In the genomic region with DNA sequence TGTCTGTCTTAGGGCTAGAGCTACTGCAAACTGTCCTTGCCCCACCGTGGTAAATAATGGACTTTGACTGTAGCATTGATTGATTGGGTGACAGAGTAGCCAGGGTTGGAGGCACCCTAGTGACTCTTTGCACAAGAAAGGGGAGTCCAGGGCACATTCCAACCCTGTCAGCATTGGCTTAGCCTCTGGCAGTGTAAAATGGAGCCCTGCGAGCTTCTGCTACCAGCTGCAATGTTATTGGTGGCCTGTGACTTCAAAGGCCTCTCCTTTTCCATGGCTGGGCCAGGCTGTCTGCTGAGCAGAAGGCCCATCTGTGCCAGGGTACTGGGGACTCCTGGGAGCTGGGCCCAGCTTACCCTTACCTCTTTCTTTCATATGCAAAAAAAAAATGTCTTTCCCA, we compare ENCODE assay signal across 14 mouse cellular contexts.
DNase-seq lines count a peak whose midpoint lies in the region; ATAC-seq and TF ChIP-seq lines count a peak whose summit lies in the region.
"Had no signal": no experiment of that assay in that cellular context is flagged by ENCODE, and none has a peak within 500 bp of the region (broad histone marks: within the 10 kb centered on the region; RNA-seq: fewer than 3 reads in every experiment).

No protein-coding gene starts in this region.

- no peak overlapping the region for H3K9ac ChIP-seq in hindbrain, embryonic 15.5 days
- H3K9ac ChIP-seq in hindbrain, embryonic 12.5 days, result no peak overlapping the region
- no peak overlapping the region for H3K9ac ChIP-seq in stomach, embryonic 14.5 days (replicated peaks; ENCODE audit: low read depth, low read length)
- no peak overlapping the region for H3K9ac ChIP-seq in stomach, postnatal 0 days (ENCODE audit: low read length)
- H3K9ac ChIP-seq in liver, embryonic 12.5 days, result no peak overlapping the region
- H3K9ac ChIP-seq in forebrain, embryonic 12.5 days, result no peak overlapping the region

- TF ChIP-seq EP300 in stomach, postnatal 0 days (optimal IDR thresholded peaks at IDR 0.05), result no peak

- peak; percentile 69; the same call in 1 of the 2 replicates for ATAC-seq in hindbrain, embryonic 15.5 days (ENCODE audit: low FRiP score, low read depth)
- ATAC-seq in hindbrain, embryonic 12.5 days (ENCODE audit: low FRiP score), result no peak
- 0 out of 2 replicates have a peak, but pooled peaks have one; percentile 19 for ATAC-seq in stomach, embryonic 14.5 days (ENCODE audit: insufficient number of reproducible peaks, insufficient read depth, low FRiP score, low read depth)
- ATAC-seq in stomach, postnatal 0 days (ENCODE audit: low FRiP score, low TSS enrichment), result no peak
- peak; percentile 84 for ATAC-seq in liver, embryonic 12.5 days
- no peak for ATAC-seq in forebrain, embryonic 12.5 days (ENCODE audit: low FRiP score)

- DNase-seq in stomach, postnatal 0 days (ENCODE audit: low spot score), result no peak
- no peak for DNase-seq in ovary, postnatal 14 days (ENCODE audit: low spot score)
- no peak for DNase-seq in lung, postnatal 25 days (ENCODE audit: low spot score)
- DNase-seq: cerebellum, adult 11-12 months; lung, adult 18-20 months; right cerebral cortex, adult 18-20 months; thymus, adult 2 months had no signal

- no peak for TF ChIP-seq CTCF in stomach, postnatal 0 days (IDR thresholded peaks at IDR 0.05; ENCODE audit: low read depth)

- no peaks in the 10 kb centered on the region for H3K27me3 ChIP-seq in hindbrain, embryonic 15.5 days
- H3K27me3 ChIP-seq in hindbrain, embryonic 12.5 days, result 0 out of 2 replicates have a peak, but pooled peaks cover 5% of the 10 kb centered on the region
- no peaks in the 10 kb centered on the region for H3K27me3 ChIP-seq in stomach, embryonic 14.5 days (ENCODE audit: control insufficient read depth, insufficient read depth, low read length)
- no peaks in the 10 kb centered on the region for H3K27me3 ChIP-seq in stomach, postnatal 0 days (ENCODE audit: control insufficient read depth, insufficient read depth, low read length)
- peaks cover under 1% of the 10 kb centered on the region; the same call in 1 of the 2 replicates for H3K27me3 ChIP-seq in liver, embryonic 12.5 days (replicated peaks)
- no peaks in the 10 kb centered on the region for H3K27me3 ChIP-seq in forebrain, embryonic 12.5 days

- H3K4me1 ChIP-seq in hindbrain, embryonic 15.5 days (replicated peaks), result 0 out of 2 replicates have a peak, but pooled peaks cover 2% of the 10 kb centered on the region
- peaks cover 9% of the 10 kb centered on the region for H3K4me1 ChIP-seq in hindbrain, embryonic 12.5 days
- peaks cover 4% of the 10 kb centered on the region; the same call in 1 of the 2 replicates for H3K4me1 ChIP-seq in stomach, embryonic 14.5 days (ENCODE audit: control insufficient read depth, insufficient read depth, low read length)
- no peaks in the 10 kb centered on the region for H3K4me1 ChIP-seq in stomach, postnatal 0 days (replicated peaks; ENCODE audit: control insufficient read depth, insufficient read depth)
- H3K4me1 ChIP-seq in liver, embryonic 12.5 days, result peaks cover 11% of the 10 kb centered on the region; the same call in 1 of the 2 replicates
- peaks cover 7% of the 10 kb centered on the region; the same call in 1 of the 2 replicates for H3K4me1 ChIP-seq in forebrain, embryonic 12.5 days

- no peak overlapping the region for H3K4me3 ChIP-seq in hindbrain, embryonic 15.5 days
- H3K4me3 ChIP-seq in hindbrain, embryonic 12.5 days, result no peak overlapping the region
- no peak overlapping the region for H3K4me3 ChIP-seq in stomach, embryonic 14.5 days (ENCODE audit: low read depth, low read length)
- H3K4me3 ChIP-seq in stomach, postnatal 0 days (ENCODE audit: low read depth, low read length), result no peak overlapping the region
- H3K4me3 ChIP-seq in liver, embryonic 12.5 days, result peak overlapping the region; percentile 30
- H3K4me3 ChIP-seq in forebrain, embryonic 12.5 days (replicated peaks), result no peak overlapping the region
- H3K4me3 ChIP-seq: layer of hippocampus, adult 2 months had no signal

- 20% methylated on average over 2 of the region's 2 CpGs for WGBS in hindbrain, embryonic 15.5 days
- 25% methylated on average over 2 of the region's 2 CpGs for WGBS in hindbrain, embryonic 12.5 days
- 22% methylated on average over 2 of the region's 2 CpGs for WGBS in stomach, embryonic 14.5 days
- WGBS in stomach, postnatal 0 days, result 34% methylated on average over 2 of the region's 2 CpGs
- 48% methylated on average over 2 of the region's 2 CpGs for WGBS in liver, embryonic 12.5 days (ENCODE audit: insufficient replicate concordance)
- WGBS in forebrain, embryonic 12.5 days, result 80% methylated on average over 2 of the region's 2 CpGs

- H3K9me3 ChIP-seq in hindbrain, embryonic 15.5 days, result no peaks in the 10 kb centered on the region
- H3K9me3 ChIP-seq in hindbrain, embryonic 12.5 days (replicated peaks), result no peaks in the 10 kb centered on the region
- no peaks in the 10 kb centered on the region for H3K9me3 ChIP-seq in stomach, embryonic 14.5 days (ENCODE audit: control insufficient read depth, low read depth, low read length)
- H3K9me3 ChIP-seq in stomach, postnatal 0 days (ENCODE audit: control insufficient read depth, low read length), result no peaks in the 10 kb centered on the region
- H3K9me3 ChIP-seq in liver, embryonic 12.5 days (replicated peaks), result no peaks in the 10 kb centered on the region
- no peaks in the 10 kb centered on the region for H3K9me3 ChIP-seq in forebrain, embryonic 12.5 days

- no peaks in the 10 kb centered on the region for H3K36me3 ChIP-seq in hindbrain, embryonic 15.5 days
- no peaks in the 10 kb centered on the region for H3K36me3 ChIP-seq in hindbrain, embryonic 12.5 days
- no peaks in the 10 kb centered on the region for H3K36me3 ChIP-seq in stomach, embryonic 14.5 days (ENCODE audit: control insufficient read depth, insufficient read depth, low read length)
- H3K36me3 ChIP-seq in stomach, postnatal 0 days (ENCODE audit: control insufficient read depth, insufficient read depth, low read length), result no peaks in the 10 kb centered on the region
- H3K36me3 ChIP-seq in liver, embryonic 12.5 days, result no peaks in the 10 kb centered on the region
- H3K36me3 ChIP-seq in forebrain, embryonic 12.5 days (replicated peaks), result no peaks in the 10 kb centered on the region

- H3K27ac ChIP-seq in hindbrain, embryonic 15.5 days (replicated peaks), result no peak overlapping the region
- H3K27ac ChIP-seq in hindbrain, embryonic 12.5 days, result no peak overlapping the region
- no peak overlapping the region for H3K27ac ChIP-seq in stomach, embryonic 14.5 days (ENCODE audit: low read length)
- H3K27ac ChIP-seq in stomach, postnatal 0 days (replicated peaks), result no peak overlapping the region
- H3K27ac ChIP-seq in liver, embryonic 12.5 days, result peak overlapping the region; percentile 45; the same call in 1 of the 2 replicates
- no peak overlapping the region for H3K27ac ChIP-seq in forebrain, embryonic 12.5 days
- H3K27ac ChIP-seq: layer of hippocampus, adult 2 months; macrophage had no signal

- no peak overlapping the region for H3K4me2 ChIP-seq in hindbrain, embryonic 15.5 days
- H3K4me2 ChIP-seq in hindbrain, embryonic 12.5 days (replicated peaks), result no peak overlapping the region
- H3K4me2 ChIP-seq in stomach, embryonic 14.5 days (replicated peaks; ENCODE audit: low read depth, low read length), result no peak overlapping the region
- no peak overlapping the region for H3K4me2 ChIP-seq in stomach, postnatal 0 days (replicated peaks; ENCODE audit: low read depth)
- H3K4me2 ChIP-seq in liver, embryonic 12.5 days, result no peak overlapping the region
- H3K4me2 ChIP-seq in forebrain, embryonic 12.5 days, result no peak overlapping the region

Comparison
In these comparisons a context has a peak if more than half of its experiments do, and no peak if none do; other contexts are left out.
1. ATAC-seq: peak in hindbrain, embryonic 15.5 days (single experiment), stomach, embryonic 14.5 days (single experiment) and liver, embryonic 12.5 days (single experiment); none in hindbrain, embryonic 12.5 days (single experiment), stomach, postnatal 0 days (single experiment) and forebrain, embryonic 12.5 days (single experiment).